Mouse (Mus musculus): ENCODE results near the gene Tax1bp3.

Gene Tax1bp3

GRCm38 (mm10) chr11:73232513-73232912 is 55.6 kb downstream of the Tax1bp3 start:
- no peak for DNase-seq
